Mouse (Mus musculus) olfactory bulb, adult 2 months (tissue): Measurements from ENCODE around the gene Obsl1.

ENCODE experiments used
- CTCF ChIP-seq: fragments of 200-500 bp; IDR thresholded peaks from 2 replicates; pipeline ENCODE4 v1.5.1; 2012; ENCODE audit warnings: low read depth, mild to moderate bottlenecking, low read length, moderate library complexity; ENCODE audit not compliant: insufficient read depth
- POLR2A ChIP-seq: fragments of 200-500 bp; IDR thresholded peaks from 2 replicates; pipeline ENCODE4 v1.6.1; 2012; ENCODE audit warnings: mild to moderate bottlenecking, low read depth, low read length, moderate library complexity; ENCODE audit not compliant: insufficient read depth

DNA sequence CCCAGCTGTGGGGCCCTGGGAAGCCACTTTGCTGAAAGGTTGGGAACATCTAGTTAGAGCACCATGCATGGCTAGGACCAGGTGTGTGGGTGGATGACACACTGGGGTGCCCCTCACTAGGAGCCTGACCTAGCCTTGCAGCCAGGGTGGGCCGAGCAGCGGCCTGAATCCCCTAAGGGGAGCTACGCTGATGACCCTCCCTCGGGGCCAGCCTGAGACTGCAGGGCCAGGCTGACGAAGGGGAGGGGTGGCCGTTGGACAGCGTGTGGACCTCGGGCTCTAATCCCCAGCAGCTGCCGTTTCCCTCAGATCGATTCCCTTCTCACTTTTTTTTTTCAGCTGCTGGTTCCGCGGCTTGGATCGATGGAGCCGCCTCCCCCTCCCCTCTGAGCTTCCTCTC is 57.3 kb downstream of the Obsl1 start:
- TF ChIP-seq CTCF: no peak
- TF ChIP-seq POLR2A: no peak
